Mouse (Mus musculus) G1E (cell line): ENCODE results near the gene Pou5f1.

Experiments used
- CTCF ChIP-seq: IDR thresholded peaks from 2 replicates; pipeline ENCODE4 v1.5.1; 2012; ENCODE audit warnings: low read depth, low read length, inconsistent platforms, mixed read lengths
- POLR2AphosphoS5 ChIP-seq: IDR thresholded peaks from 2 replicates; pipeline ENCODE4 v1.6.1; 2012; ENCODE audit warnings: low read depth, low read length, inconsistent platforms; ENCODE audit not compliant: insufficient replicate concordance

- no peak for TF ChIP-seq CTCF
- no peak for TF ChIP-seq POLR2AphosphoS5
Measured at GRCm38 (mm10) chr17:35504628-35505481, 963 bp upstream of the Pou5f1 start.
